Mouse (Mus musculus) kidney, adult 2 months (tissue): Measurements from ENCODE around the gene AI182371.

Experiments
- CTCF ChIP-seq: fragments of 200-500 bp; conservative IDR thresholded peaks from 2 replicates; pipeline ENCODE4 v1.5.1; 2011; ENCODE audit warnings: low read depth, mild to moderate bottlenecking, control low read depth, low read length, moderate library complexity, mixed read lengths; ENCODE audit not compliant: insufficient read depth, insufficient read length
- POLR2A ChIP-seq: fragments of 200-500 bp; IDR thresholded peaks from one replicate; pipeline ENCODE4 v1.6.1; 2011; ENCODE audit warnings: low read depth, low read length, control low read depth

DNA sequence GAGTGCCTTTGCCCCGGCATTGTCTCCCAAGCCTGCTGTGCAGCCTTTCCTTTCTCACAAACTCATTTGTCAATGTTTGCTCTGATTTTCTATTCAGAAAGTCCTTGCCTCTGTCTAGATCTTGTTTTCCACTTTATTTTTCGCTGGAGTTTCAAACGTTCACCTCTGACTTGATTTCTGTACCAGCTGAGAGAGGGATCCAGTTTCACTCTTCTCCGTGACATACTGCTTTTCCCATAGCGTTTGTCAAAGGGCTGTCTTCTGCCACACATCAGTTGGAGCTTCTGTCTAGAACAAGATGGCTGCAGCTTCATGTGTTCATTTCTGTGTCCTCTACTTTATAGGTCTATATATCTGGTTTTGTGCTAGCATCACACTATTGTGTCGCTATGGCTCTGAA, 22.2 kb downstream of the AI182371 start:
- TF ChIP-seq CTCF (no peak), POLR2A (no peak)
